Mouse (Mus musculus): ENCODE data around the gene Mex3a.

Mex3a gene

GRCm38 (mm10) chr3:88532299-88532674 is at the start of gene Mex3a:
Mex3a (plus strand) TSS chr3:88532395.
- no peak for DNase-seq

DNA sequence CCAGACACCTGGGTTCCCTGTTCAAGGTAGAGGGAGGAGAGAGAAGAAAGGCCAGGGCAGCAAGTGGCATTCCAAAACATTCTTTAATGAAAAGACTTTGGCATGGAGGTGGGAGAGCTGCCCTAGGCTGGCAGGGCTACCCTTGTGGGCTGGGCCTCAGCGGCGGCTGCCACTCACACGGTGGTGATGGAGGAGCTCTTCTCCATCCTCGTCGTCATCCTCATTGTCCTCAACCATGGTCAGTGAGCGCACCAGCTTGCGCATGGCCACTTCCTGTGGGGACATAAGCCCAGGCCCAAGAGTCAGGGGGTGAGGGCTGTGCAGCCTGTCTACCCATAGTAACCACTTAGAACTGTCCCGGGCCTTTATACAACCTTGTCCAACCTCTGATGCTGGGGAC is 49.1 kb upstream of the Mex3a start:
- DNase-seq = no peak

- DNase-seq = peak; percentile 81
These were observed 48.6 kb upstream of the Mex3a start for GRCm38 (mm10) chr3:88483621-88484020.

- no peak for DNase-seq
These were observed 47.4 kb upstream of the Mex3a start for GRCm38 (mm10) chr3:88484597-88485316.

GRCm38 (mm10) chr3:88486043-88486442 is 46.2 kb upstream of the Mex3a start:
- no peak for DNase-seq

DNA sequence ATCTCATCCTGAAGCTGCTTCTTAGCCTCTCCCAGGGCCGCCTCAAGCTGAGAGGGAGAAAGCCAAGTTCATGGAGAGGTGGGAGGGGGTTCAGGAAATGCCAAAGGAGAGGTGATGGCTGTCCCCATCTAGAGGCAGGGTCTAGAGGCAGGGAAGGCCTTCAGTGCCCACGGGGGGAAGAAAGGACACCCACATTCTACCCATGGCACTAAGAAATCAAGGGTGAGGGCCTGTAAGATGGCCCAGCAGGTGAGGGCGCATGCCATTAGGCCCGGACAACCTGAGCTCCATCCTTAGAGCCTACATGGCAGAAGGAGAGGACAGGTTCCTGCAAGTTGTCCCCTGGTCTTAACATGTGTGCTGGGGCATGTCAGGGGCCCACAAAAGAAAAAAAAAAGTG is 45.3 kb upstream of the Mex3a start:
- no peak for DNase-seq

DNA sequence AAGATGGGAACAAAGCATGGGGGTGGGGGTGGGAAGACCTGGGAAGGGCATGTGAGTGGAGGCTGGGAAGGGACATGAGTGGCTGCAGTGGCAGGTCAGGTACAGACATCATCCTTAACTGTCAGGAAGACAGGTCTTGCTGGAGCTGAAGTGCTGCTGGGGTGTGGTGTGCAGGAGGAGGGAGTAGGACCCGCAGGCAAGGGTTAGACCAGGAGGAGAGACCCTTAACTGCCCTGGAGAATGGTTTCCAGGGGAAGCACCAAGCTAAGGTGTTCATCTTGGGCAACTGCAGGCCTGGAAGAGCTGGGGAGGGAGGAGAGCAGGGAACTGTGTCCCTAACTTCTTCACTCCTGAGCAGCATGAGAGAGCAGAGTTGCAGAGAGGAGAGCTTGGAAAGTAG is 44.8 kb upstream of the Mex3a start:
- DNase-seq = no peak

DNA sequence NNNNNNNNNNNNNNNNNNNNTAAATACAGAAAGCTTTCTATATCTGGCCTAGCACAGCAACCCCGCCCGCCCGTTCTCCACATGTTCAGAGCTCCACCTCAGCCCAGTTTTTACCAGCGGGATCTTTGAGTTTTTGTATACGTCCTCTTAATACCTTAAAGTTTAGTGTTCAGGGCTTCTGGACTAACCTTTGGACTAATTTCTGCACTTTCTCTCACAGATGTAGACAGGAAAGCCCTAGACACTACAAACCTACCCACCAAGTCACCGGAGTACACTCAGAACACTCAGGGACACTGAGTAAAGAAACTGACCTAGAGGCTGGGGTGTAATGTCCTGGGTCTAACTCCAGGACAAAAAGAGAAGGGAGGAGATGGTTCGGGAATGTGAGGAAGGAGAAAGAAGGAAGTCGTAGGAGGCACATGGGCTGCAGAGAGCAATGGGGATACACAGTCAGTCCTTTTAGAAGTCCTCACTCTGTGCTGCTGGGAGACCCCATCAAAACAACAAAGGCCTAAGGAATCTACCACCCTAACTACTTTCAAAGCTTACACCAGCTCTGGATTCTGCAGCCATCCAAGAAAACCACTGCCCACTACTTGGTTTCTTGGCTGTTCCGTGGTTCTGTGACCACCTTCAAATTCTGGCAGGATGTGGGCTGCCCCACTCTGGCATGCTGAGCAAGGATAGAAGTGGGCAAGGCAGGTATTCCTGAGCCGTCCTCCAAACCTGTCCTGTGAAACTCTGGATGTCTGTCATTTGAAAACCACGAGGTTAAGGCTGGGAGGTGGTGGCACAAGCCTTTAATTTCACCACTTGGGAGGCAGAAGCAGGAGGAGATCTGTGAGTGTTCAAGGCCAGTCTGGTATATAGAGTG is 38.3 kb upstream of the Mex3a start:
- no peak for DNase-seq

- DNase-seq = peak; percentile 50
These were observed 37.2 kb upstream of the Mex3a start for GRCm38 (mm10) chr3:88494836-88495628.

- peak; percentile 47 for DNase-seq
These were observed 36.3 kb upstream of the Mex3a start for GRCm38 (mm10) chr3:88495741-88496415.

DNA sequence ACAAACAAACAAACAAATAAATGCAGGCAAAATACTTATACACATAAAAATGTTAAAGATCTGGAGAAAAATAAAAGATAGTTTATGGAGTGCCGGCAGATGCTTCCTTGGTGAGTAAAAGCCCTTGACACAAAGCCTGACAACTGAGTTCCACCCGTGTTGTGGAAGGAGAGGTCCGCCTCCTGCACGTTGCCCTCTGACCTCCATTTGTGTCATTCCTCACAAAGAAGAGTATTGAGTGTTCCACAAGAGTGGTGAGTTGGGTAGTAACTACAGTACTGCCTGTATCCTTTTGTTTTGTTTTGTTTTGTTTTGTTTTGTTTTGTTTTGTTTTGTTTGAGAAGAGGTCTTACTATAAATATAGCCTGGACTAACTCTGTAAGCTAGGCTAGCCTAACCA is 32.6 kb upstream of the Mex3a start:
- no peak for DNase-seq

DNA sequence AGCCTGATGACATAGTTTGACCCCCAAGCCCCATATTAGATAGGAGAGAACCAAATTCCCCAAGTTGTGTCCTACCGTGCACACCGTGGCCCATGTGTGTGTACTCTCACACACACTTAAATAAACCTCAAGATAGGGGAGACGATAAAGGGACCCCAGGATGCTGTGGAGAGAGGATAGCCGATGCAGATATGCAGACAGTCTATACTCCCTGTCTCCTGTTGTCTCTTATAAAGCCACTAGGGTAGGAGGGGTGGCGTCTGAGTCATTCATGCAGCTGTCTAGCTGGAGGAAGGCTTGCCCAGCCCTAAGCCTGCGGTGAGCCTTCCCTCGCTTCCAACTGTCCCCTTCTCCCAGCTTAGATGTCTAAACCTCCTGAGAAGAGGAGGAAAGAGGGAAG is 32.1 kb upstream of the Mex3a start:
- DNase-seq = no peak

DNA sequence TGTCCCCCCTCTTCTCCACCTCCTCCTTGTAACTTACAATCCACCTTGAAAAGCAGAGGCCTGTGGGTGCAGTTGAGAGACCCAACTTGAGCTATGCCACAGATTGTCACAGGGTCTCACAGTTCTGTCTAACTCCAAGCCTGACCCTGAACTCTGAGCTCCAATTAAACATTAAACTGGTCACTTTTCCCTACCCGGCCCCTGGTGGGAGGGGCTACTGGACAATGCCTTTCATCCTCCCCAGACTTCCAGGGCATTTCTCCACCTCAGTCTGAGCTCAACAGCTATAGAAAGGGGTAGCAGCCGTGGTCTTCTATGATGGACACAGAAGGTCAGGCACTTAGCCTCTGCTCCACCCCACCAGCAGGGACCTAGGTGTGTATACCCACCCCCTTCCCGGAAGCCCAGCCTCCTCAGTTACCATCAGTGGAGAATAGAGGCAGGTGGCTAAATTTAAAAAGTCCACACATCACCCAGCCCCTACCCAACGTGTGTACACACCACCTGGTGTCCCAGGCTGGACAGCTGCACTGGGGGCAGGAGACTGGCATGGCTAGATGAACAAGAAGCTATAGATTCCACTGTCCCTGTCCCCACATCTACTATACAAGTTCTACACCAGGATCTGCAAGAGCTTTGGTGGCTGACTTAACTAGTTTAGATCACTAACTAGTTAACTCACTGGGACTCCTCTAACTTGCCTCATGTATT is 31.4 kb upstream of the Mex3a start:
- DNase-seq = peak; percentile 75

DNA sequence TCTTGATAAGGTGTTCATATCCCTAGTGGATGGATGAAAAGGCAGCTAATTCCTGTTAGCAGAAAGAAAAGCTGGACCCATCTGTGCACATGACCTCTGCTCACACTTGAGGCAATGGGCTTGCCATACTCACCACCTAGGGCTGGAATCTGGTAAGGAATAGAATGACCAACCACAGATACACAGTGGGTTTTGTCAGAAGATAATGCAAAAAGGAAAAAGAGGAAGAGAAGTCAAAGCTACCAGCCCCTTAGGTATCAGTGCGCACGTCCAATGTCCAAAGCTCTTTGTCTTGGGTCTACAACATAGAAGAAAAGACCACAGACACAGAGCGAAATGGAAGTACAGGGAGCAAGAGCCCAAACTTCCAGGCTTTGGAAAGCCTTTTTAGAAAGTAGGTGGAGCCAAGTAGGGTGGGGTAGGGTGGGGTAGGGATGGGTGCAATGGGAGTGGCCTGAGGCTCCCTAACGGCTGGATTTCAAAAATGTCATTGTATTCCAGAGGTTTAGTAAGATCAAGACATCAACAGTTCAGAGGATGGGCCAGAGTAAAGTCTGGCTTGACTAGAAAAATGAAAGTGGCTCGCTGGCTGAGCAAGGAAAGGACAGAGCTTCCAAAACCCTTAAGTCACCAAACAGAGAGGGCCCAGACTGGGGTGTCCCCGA is 30.7 kb upstream of the Mex3a start:
- no peak for DNase-seq

- DNase-seq = peak; percentile 65
These were observed 30.1 kb upstream of the Mex3a start for GRCm38 (mm10) chr3:88502031-88502571.

- DNase-seq = peak; percentile 94
These were observed 29.3 kb upstream of the Mex3a start for GRCm38 (mm10) chr3:88502641-88503504.

DNA sequence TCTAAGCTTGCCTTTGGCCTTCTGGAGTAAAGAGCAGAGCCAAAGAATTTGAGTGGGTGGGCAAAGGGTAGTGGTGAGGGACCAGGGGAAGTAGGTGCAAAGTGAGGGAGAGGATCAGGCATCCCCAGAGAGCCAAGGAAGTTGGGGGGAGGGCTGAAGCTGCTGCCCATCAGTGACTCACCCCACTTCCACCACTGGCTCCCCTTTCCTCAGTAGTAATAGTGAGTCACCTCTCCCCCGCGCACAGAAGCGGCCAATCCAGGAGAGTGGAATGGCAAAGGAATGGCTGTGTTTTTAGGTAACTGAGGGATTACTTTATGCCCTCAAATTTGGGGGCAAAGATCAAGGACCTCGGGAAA is 28.7 kb upstream of the Mex3a start:
- DNase-seq = no peak

GRCm38 (mm10) chr3:88503881-88504746 is 28.1 kb upstream of the Mex3a start:
- DNase-seq = no peak

DNA sequence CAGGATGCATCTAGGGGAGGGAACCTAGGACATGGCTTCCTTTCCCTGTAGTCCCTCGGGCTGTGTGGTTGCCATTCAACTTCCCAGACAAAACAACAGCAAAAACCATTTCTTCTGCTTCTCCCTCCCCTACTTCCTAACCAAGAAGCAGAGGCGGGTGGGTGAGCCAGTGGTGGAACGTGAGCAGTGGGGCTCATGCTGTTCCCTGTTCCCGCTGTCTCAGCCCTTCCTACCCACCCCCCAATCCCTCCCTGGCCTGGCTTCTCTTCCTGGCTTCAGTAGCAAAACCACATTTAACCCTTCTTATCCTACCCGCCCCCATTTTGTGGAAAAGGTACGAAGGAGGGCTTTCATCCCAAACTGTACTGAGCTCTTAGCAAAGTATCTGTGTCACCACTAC is 27.1 kb upstream of the Mex3a start:
- no peak for DNase-seq

Data from kidney, adult 18-20 months (tissue).